Mouse (Mus musculus) cortical plate, adult 2 months (tissue): ENCODE data around the gene Ost4. TPM values are rescaled to one million over a fixed set of nuclear protein-coding genes. Genes with fewer than 3 reads are reported as not detected.

Experiments used
- H3K27ac ChIP-seq: fragments of 200-500 bp; 2 replicates; pipeline ENCODE4 v1.5.1; 2012; ENCODE audit warnings: low read length, control low read depth, inconsistent platforms; ENCODE audit not compliant: insufficient read depth
- H3K4me1 ChIP-seq: fragments of 200-500 bp; 2 replicates; pipeline ENCODE4 v1.6.1; 2011; ENCODE audit warnings: low read length; ENCODE audit not compliant: control insufficient read depth, insufficient read depth
- H3K4me3 ChIP-seq: fragments of 200-500 bp; 2 replicates; pipeline ENCODE4 v1.5.1; 2011; ENCODE audit warnings: mild to moderate bottlenecking, low read length, control low read depth; ENCODE audit not compliant: insufficient read depth
- CTCF ChIP-seq: fragments of 200-500 bp; IDR thresholded peaks from 2 replicates; pipeline ENCODE4 v1.5.1; 2011; ENCODE audit warnings: mild to moderate bottlenecking, control low read depth, low read length; ENCODE audit not compliant: insufficient read depth; ENCODE audit errors: extremely low read depth
- POLR2A ChIP-seq: fragments of 200-500 bp; IDR thresholded peaks from 2 replicates; pipeline ENCODE4 v1.6.1; 2011; ENCODE audit warnings: mild to moderate bottlenecking, low read length, control low read depth; ENCODE audit not compliant: insufficient read depth; ENCODE audit errors: extremely low read depth
- polyA plus RNA-seq: library from polyadenylated mRNA; depleted of rRNA; stranded (reverse); fragments of >200 nt; gene quantifications from 2 replicates; pipeline ENCODE4 v1.2.3, GENCODE M21; 2012

The Ost4 gene
- polyA plus RNA-seq, 1 experiment, result 171 TPM

DNA sequence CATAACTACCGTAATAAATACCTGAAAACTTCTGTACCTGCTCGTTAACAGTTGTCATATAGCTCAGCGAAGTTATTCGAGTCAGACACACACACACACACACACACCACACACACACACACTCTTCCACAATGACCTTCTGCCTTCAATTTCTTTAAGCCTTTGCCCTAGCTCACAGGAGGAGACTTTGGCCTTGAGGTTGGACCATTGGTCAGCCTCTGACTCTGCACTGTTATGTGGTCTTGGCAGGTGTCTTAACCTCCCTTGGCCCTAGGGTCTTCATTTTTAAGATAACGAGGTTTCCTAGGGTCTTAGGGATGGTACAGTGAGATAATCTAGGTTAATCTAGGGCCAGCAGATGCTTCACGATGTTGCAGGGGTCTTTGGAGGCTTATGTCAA is 36.8 kb upstream of the Ost4 start:
- peaks cover 4% of the 10 kb centered on the region; the same call in 1 of the 2 replicates for H3K4me1 ChIP-seq
- H3K4me3 ChIP-seq, result peak overlapping the region; percentile 32; the same call in 1 of the 2 replicates
- no peak overlapping the region for H3K27ac ChIP-seq
- TF ChIP-seq CTCF (no peak), POLR2A (no peak)

GRCm38 (mm10) chr5:30943004-30943403 is 35.4 kb upstream of the Ost4 start:
- Histone ChIP-seq H3K4me3 (no peak overlapping the region), H3K4me1 (peaks cover 4% of the 10 kb centered on the region; the same call in 1 of the 2 replicates)

DNA sequence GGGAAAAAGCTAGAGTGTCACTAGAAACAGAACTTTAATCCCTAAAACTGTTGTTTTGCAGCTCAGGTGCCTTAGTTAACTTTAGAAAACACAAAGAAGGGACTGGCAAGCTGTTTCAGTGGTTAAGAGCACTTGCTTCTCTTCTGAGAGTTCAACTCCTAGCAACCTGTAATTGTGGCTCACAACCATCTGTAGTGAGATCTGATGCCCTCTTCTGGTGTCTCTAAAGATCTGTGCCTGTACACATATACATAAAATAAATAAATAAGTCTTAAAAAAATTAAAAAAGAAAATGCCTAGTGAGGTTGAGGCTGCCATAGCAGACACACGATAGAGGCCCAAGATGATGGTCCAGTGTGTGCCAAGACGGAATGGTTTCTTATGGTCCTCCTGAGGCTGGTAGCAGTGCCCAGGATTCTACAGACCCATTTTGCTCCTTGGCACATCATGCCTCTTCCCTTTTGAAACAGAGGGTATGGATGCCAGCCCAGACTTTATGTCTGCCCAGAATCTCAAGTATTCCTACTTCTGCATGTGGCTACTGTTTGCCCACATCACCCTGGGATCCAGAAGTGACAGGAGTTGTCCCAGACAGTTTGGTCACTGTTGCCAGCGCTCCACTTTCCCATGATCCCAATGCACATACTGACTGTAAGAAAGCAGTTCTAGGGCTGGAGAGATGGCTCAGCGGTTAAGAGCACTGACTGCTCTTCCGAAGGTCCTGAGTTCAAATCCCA is 27.3 kb upstream of the Ost4 start:
- no peak for TF ChIP-seq CTCF
- no peak for TF ChIP-seq POLR2A
- no peaks in the 10 kb centered on the region for H3K4me1 ChIP-seq
- H3K4me3 ChIP-seq, result no peak overlapping the region
- no peak overlapping the region for H3K27ac ChIP-seq

More at GRCm38 (mm10) chr5:30943004-30943403, 35.4 kb upstream of the Ost4 start:
- TF ChIP-seq POLR2A (no peak), CTCF (peak; percentile 26; the same call in 1 of the 2 replicates)
- no peak overlapping the region for H3K27ac ChIP-seq

DNA sequence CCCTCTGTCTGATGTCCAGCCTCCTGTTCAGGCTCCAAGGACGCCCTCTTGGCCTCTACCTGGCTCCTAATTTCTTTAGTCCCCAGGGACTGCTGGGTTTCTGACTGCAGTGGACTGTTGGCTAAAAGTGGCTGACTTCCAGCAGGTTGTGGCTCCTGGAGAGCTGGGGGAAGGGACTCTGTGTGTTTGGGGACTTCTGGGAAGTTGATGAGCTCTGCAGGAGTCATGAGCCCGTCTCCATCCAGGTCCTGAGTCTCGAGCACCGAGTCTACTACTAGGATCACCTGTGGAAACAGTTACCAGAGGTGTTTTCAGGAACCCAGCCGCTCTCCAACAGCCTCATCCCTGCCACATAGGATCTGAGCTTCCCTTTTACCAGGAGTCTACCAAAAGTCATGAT is 26.1 kb upstream of the Ost4 start:
- Histone ChIP-seq H3K4me3 (no peak overlapping the region), H3K27ac (no peak overlapping the region), H3K4me1 (no peaks in the 10 kb centered on the region)
- TF ChIP-seq POLR2A, result no peak
- no peak for TF ChIP-seq CTCF

GRCm38 (mm10) chr5:30931378-30931777 is 23.8 kb upstream of the Ost4 start:
- TF ChIP-seq CTCF (no peak), POLR2A (no peak)
- no peak overlapping the region for H3K27ac ChIP-seq
- no peak overlapping the region for H3K4me3 ChIP-seq
- H3K4me1 ChIP-seq, result no peaks in the 10 kb centered on the region

GRCm38 (mm10) chr5:30930846-30931245 is 23.3 kb upstream of the Ost4 start:
- Histone ChIP-seq H3K27ac (no peak overlapping the region), H3K4me3 (no peak overlapping the region), H3K4me1 (no peaks in the 10 kb centered on the region)
- no peak for TF ChIP-seq CTCF
- TF ChIP-seq POLR2A, result no peak

DNA sequence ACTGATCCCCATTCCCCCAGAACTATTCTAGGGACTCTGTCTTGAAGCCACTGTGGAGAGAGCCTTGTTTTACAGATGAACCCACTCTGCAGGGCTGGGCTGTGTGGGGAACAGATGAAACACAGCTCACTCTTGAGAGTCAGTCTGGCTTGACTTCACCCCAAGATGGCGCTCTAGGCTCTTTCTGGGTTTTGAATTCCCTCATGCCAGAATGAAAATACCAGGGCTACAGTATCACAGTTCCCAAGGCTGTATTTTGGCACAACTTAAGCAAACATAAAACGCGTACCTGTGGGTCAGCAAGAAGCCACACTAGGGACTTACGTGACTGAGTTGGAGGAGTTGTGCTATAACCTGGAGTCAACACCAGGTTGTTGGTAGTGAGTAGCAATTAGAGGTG is 22.5 kb upstream of the Ost4 start:
- H3K4me1 ChIP-seq, result no peaks in the 10 kb centered on the region
- no peak overlapping the region for H3K4me3 ChIP-seq
- no peak overlapping the region for H3K27ac ChIP-seq
- TF ChIP-seq POLR2A (no peak), CTCF (peak; percentile 91)

- no peaks in the 10 kb centered on the region for H3K4me1 ChIP-seq
- no peak overlapping the region for H3K4me3 ChIP-seq
- no peak overlapping the region for H3K27ac ChIP-seq
- TF ChIP-seq CTCF (no peak), POLR2A (no peak)
These were observed 20.4 kb upstream of the Ost4 start for GRCm38 (mm10) chr5:30927945-30928529.

- no peak overlapping the region for H3K27ac ChIP-seq
- H3K4me3 ChIP-seq, result no peak overlapping the region
- TF ChIP-seq POLR2A, result no peak
- H3K4me1 ChIP-seq, result no peaks in the 10 kb centered on the region
These were observed 18.5 kb upstream of the Ost4 start for GRCm38 (mm10) chr5:30926073-30926472.

- H3K4me3 ChIP-seq, result no peak overlapping the region
- TF ChIP-seq CTCF (no peak), POLR2A (no peak)
- no peaks in the 10 kb centered on the region for H3K4me1 ChIP-seq
- no peak overlapping the region for H3K27ac ChIP-seq
These were observed 17.6 kb upstream of the Ost4 start for GRCm38 (mm10) chr5:30925217-30925616.
